Mouse (Mus musculus) testis, adult 2 months (tissue): ENCODE measurements around the gene Lysmd3.

ENCODE experiments used
- CTCF ChIP-seq: fragments of 200-500 bp; IDR thresholded peaks from 2 replicates; pipeline ENCODE4 v1.5.1; 2012; ENCODE audit warnings: low read depth, mild to moderate bottlenecking, inconsistent platforms, low read length, moderate library complexity; ENCODE audit not compliant: control insufficient read depth, insufficient read depth, insufficient replicate concordance
- POLR2A ChIP-seq: fragments of 200-500 bp; IDR thresholded peaks from 2 replicates; pipeline ENCODE4 v1.6.1; 2012; ENCODE audit warnings: low read depth, mild to moderate bottlenecking, inconsistent platforms, low read length, moderate library complexity; ENCODE audit not compliant: control insufficient read depth

- TF ChIP-seq POLR2A, result no peak
- no peak for TF ChIP-seq CTCF
Measured at GRCm38 (mm10) chr13:81684258-81684657, 26.8 kb downstream of the Lysmd3 start.
